Mouse (Mus musculus) bone marrow macrophage, adult 2 months (primary cell): Measurements from ENCODE around the gene Tex22.

Experiments used
- CTCF ChIP-seq: IDR thresholded peaks from 2 replicates; pipeline ENCODE4 v1.5.1; 2012; ENCODE audit warnings: low read depth, mild to moderate bottlenecking, low read length, moderate library complexity
- POLR2A ChIP-seq: IDR thresholded peaks from 2 replicates; pipeline ENCODE4 v1.6.1; 2012; ENCODE audit warnings: mild to moderate bottlenecking, low read depth, low read length, borderline replicate concordance

DNA sequence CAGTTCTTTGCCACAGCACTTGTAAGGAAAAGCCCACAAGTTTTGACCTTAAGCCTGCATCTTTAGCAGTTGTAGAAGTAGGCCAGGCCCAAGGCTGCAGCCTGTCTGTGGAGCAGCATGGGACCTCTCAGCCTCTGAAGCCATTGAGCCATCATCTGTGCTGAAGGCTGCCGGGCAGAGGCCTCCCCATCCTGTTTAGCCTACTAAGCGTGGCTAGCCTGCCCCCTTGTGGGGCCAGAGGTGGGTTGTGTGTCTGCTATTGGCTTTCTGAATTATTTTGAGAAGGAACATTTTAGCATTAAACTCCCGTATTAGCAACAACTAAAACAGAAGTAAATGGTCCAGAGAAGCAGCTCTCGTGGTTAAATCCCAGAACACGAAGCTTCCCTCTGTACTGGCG lies 28.2 kb downstream of the Tex22 start:
- TF ChIP-seq CTCF: no peak
- no peak for TF ChIP-seq POLR2A
